Mouse (Mus musculus) G1E-ER4 (cell line): ENCODE data around the gene Syt14. TPM values are rescaled to one million over a fixed set of nuclear protein-coding genes. Genes with fewer than 3 reads are reported as not detected.

Source experiments
- GATA1 ChIP-seq: IDR thresholded peaks from one replicate; pipeline ENCODE4 v1.8.0; 2012; ENCODE audit warnings: low read length, inconsistent platforms
- polyA plus RNA-seq: library from polyadenylated mRNA; stranded (reverse); fragments of >175 nt; gene quantifications from 2 replicates; pipeline ENCODE4 v1.2.3, GENCODE M21; 2012

The Syt14 gene
- polyA plus RNA-seq, 1 experiment, result not detected

DNA sequence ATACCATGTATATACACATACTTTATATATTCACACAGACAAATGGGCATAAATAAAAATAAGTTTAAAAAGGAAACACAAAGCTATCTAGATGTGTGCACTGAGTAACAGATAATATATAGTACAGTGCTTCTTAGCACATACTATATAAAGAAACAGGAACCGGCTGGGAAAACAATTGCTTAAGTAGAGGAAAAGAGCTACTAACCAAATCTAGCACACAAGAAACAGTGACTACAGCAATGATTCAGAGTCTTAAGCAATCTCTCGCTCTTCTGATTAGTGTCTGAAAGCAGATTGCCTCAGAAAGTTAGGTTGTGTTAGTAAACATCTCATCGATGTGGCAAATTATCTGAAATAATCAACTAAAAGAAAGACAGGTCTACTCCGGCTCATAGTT is 33.3 kb downstream of the Syt14 start:
- no peak for TF ChIP-seq GATA1

GRCm38 (mm10) chr1:193001587-193001986 is 34.0 kb downstream of the Syt14 start:
- no peak for TF ChIP-seq GATA1

DNA sequence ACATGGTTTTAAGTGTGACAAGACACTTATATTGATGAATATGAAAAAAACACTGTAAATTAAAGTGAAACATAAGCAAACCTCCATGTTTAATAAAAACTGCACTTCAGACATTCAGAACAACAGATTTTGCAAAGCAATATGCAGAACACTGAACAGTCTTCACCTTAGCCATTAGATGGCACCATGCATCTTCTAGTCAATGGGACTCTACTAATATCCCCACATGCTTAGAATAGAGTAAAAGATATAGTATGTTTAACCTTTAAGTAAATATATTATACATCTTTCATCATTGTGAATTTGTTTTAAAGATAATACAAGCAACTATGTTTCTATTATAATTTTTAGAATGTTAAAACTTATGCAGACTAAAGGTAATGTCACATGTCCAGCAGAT is 34.7 kb downstream of the Syt14 start:
- TF ChIP-seq GATA1, result no peak

DNA sequence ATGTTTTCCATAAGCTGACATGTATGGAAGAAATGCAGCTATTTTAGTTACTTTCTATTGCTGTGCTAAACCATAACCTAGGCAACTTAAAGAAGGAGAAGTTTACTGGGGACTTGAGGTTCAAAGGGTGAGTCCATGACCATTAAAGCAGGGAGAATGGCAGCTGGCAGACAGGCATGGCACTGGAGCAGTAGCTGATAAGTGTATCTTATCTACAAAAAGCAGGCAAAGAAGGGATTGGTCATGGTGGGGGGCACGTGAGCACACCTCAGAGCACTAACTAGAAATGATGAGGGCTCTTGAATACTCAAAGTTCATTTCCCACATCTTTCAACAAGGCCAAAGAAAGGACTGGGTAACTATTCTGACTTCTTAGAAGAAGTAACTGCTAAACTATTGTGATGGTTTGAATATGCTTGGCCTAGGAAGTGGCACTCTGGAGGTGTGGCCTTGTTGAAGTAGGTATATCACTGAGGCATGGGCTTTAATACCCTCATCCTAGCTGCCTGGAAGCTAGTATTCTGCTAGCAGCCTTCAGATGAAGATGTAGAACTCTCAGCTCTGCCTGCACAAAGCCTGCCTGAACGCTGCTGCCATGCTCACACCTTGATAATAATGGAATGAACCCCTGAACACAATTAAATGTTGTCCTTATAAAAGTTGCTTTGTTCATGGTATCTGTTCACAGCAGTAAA is 41.2 kb downstream of the Syt14 start:
- no peak for TF ChIP-seq GATA1

DNA sequence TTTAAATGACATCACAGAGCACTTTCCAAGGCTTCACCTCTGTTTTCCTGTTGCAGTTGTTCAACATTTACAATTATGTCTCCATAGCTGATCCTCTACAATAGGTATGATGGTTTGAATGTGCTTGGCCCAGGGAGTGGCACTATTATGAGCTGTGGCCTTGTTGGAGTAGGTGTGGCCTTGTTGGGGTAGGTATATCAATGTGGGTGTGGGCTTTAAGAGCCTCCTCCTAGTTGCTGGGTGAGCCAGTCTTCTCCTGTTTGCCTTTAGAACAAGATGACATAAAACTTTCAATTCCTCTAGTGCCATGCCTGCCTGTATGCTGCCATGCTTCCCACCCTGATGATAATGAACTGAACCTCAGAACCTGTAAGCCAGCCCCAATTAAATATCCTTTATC is 42.1 kb downstream of the Syt14 start:
- no peak for TF ChIP-seq GATA1

DNA sequence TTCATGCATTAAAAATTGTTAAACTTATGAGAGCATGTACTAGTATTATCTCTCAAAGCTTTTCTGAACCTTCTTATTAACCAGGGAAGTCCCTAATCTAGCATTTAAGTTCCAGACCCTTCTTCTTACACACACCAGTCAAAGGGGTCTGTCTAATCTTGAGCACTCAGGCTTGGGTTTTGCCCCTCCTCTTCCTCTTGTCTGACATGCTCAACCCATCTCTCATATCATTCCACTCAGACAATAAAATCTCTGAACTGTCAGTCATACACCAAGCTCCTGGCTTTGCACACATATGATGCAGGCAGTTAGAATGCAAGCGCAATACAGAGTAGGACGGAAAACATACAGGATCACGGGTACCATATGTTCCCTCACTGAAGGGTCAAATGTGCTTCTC is 48.4 kb downstream of the Syt14 start:
- TF ChIP-seq GATA1, result no peak

DNA sequence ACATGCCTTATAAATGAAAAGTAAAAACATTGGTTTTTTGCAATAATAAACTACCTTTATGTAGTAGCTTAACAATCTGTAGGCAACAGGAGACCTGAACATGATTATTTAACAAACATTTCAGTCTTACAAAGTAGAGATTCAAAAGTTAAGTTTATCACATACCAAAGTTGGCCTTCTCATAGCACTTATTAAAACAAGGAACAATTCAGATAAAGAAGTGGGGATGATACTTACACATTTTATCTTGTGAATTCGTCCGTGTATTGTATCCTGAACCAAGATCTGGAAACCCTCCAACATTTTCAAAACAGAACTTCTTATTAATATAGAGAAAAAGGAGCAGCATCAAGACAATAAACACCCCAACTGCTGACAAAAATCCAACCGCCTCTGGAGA is 49.1 kb downstream of the Syt14 start:
- no peak for TF ChIP-seq GATA1

DNA sequence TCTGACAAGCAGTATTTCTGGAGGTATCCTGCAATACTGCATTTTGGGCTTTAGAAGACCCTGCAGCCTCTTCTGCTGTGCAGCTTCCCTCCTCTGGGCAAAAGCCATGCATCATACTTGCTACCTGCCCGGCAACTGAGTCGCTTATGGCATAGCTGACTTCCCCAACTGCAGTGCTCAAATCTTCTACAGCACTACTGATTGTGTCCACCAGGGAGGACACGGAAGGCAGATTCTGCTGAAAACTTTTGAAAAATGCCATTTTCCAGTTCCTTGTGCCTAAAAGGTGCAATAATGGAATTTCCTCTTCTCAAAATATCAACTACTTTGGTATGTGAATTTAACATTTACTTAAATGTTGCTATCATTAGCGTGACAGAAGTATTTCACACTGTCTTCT is 51.2 kb downstream of the Syt14 start:
- TF ChIP-seq GATA1, result no peak

DNA sequence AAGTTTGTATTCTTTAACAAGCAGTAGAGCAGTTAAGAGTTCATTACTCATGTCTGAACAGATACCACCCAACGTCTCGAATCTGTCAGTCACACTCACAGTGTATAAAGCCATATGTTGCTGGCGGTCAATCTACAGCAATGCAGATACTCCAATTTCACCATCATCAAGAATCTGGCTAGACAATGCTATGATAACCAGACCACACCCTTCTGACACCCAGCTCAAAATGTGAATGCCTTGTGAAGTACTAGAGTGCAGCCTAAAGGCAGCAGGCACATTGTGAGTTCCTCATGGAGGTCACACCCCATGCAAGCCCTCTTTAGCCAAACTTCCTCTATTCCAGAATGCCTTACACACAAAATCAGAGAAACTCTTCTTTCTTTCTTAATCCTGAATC is 53.9 kb downstream of the Syt14 start:
- no peak for TF ChIP-seq GATA1

GRCm38 (mm10) chr1:192981120-192981519 is 54.5 kb downstream of the Syt14 start:
- TF ChIP-seq GATA1, result no peak

- TF ChIP-seq GATA1, result no peak
Observed at GRCm38 (mm10) chr1:192962323-192962722, 73.3 kb downstream of the Syt14 start.

DNA sequence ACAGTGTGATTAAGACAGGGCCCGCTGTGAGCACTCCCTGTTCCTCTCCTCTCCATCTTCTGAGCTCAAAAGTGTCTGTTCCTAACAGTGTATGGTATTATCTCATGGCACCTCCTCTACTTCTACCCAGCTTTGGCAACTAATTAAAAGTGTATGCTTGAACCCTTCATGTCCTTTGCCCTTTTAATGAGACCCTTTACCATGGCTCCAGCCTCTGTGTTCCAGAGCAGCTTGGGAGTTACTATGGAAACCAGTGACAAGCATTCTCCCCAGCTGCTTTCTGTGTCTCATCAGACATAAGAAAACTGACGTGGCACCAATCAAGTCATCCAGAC is 87.8 kb downstream of the Syt14 start:
- TF ChIP-seq GATA1, result no peak

GRCm38 (mm10) chr1:192947170-192947838 is 88.3 kb downstream of the Syt14 start:
- no peak for TF ChIP-seq GATA1

GRCm38 (mm10) chr1:192939033-192939432 is 96.5 kb downstream of the Syt14 start:
- no peak for TF ChIP-seq GATA1

DNA sequence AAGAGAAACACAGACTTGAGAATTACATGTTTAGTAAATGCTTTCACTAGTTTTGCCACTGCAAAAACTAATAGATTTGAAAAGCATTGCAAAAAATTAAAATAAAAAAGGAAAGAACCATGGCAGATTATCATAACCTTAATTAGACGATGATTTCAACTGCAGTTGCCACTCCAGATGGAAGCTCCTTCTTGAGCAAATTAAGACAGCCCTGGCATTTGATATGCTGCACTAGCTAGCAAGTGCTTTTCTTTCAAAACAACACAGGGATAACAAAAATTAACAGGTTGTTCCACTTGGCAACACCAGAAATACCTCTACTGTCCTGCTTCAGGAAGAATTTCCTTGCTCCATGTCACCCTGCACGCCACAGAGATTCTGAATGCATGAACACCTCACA is 97.6 kb downstream of the Syt14 start:
- TF ChIP-seq GATA1, result no peak

DNA sequence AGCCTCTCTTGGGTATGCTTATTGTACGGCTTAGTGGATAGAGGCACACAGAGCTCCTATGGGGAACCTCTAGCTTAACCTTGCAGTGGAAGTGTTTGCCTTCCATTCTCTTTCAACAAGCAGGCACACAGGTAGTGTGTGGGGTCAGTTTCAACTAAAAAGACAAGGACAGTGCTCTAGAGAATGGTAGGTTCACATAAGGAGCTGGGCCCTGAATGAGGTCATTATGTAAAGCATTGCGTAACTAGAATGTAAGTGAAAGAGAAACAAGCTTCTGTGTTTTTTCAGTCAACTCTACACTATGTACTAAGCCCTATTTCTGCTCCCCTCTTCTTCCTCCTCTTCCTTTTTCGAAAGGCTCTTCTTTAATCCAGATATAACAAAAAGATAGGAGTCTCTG is 103.8 kb downstream of the Syt14 start:
- TF ChIP-seq GATA1, result no peak

DNA sequence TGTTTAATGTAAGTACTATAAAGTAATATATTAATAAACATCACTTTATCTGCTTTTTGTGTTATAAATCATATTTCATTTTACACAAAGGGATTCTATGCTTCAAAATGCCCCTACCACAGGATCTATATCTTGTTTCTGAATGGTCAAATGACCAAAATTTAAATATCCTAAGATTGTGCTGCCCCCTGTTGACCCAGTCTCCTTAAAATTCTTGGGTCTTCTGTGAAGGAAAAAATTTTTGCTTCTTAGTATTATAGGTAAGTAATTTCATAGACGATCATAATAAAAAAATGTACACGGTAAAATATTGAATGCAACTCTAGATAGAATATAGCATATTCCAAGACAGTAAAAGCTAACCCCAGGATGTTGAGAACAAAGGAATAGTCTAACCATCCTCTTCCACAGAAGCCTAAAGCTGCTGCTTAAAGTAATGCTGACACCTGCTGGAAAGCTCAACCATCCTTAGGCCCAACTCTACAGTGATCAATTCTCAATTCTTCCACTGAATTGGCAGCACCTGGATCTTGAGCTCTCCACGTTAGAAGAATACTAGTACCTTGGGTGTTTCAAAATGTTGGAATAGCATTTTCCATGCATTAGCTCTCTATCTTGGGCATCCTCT is 123.4 kb downstream of the Syt14 start:
- TF ChIP-seq GATA1, result no peak
